Mouse (Mus musculus) liver, embryonic 13.5 days (tissue): Measurements from ENCODE around the gene Kcna3. TPM values are rescaled to one million over a fixed set of nuclear protein-coding genes. Genes with fewer than 3 reads are reported as not detected.

Experiments used
- polyA plus RNA-seq: library from polyadenylated mRNA; unstranded; fragments of >200 nt; fragmentation: Nextera tagmentation; extraction: Ambion mirVana; gene quantifications from 2 replicates; pipeline ENCODE4 v1.2.1, GENCODE M21; 2015

Gene Kcna3
- polyA plus RNA-seq, 1 experiment from 2014 or later = 1.4 TPM

Other genes starting within 250 kb of the Kcna3 start
- gene Cd53, start 246.0 kb upstream of the Kcna3 start, polyA plus RNA-seq = 18.0 and 21.9 TPM in 2 replicates
- not detected in 2 replicates for gene Olfr266, start 209.9 kb upstream of the Kcna3 start, polyA plus RNA-seq
- gene Kcna2, start 65.0 kb downstream of the Kcna3 start, polyA plus RNA-seq = 0.03 and 0.05 TPM in 2 replicates
- gene Kcna10, start 146.9 kb downstream of the Kcna3 start, polyA plus RNA-seq = not detected in 2 replicates
- gene Cym, start 185.6 kb downstream of the Kcna3 start, polyA plus RNA-seq = 3.1 and 6.4 TPM in 2 replicates
- not detected in 2 replicates for gene A630076J17Rik, start 194.4 kb downstream of the Kcna3 start, polyA plus RNA-seq
- not detected in 2 replicates for gene Prok1, start 203.5 kb downstream of the Kcna3 start, polyA plus RNA-seq
- gene Lamtor5, start 242.7 kb downstream of the Kcna3 start, polyA plus RNA-seq = 118 and 131 TPM in 2 replicates